Mouse (Mus musculus): ENCODE results near the gene Glb1. TPM values are rescaled to one million over a fixed set of nuclear protein-coding genes. Genes with fewer than 3 reads are reported as not detected.

The Glb1 gene
- polyA plus RNA-seq, 1 experiment from 2014 or later, result 25.0 TPM

- Histone ChIP-seq H3K27ac (no peak overlapping the region), H3K4me1 (replicated peaks) (no peaks in the 10 kb centered on the region), H3K9ac (replicated peaks) (no peak overlapping the region), H3K27me3 (no peaks in the 10 kb centered on the region), H3K4me3 (replicated peaks) (no peak overlapping the region), H3K36me3 (peaks cover 13% of the 10 kb centered on the region; the same call in 1 of the 2 replicates), H3K4me2 (no peak overlapping the region), H3K9me3 (no peaks in the 10 kb centered on the region)
- ATAC-seq (ENCODE audit: insufficient number of reproducible peaks, insufficient read depth, low FRiP score, low TSS enrichment, low read depth), result no peak
- WGBS, result 91% methylated on average over 8 of the region's 8 CpGs
These were observed 46.0 kb downstream of the Glb1 start for GRCm38 (mm10) chr9:114446887-114447286.

GRCm38 (mm10) chr9:114448700-114449099 is 47.8 kb downstream of the Glb1 start:
- Histone ChIP-seq H3K4me2 (no peak overlapping the region), H3K9me3 (no peaks in the 10 kb centered on the region), H3K4me3 (replicated peaks) (no peak overlapping the region), H3K9ac (replicated peaks) (no peak overlapping the region), H3K36me3 (peaks cover 5% of the 10 kb centered on the region; the same call in 1 of the 2 replicates), H3K27ac (no peak overlapping the region), H3K27me3 (no peaks in the 10 kb centered on the region), H3K4me1 (replicated peaks) (no peaks in the 10 kb centered on the region)
- WGBS, result 66% methylated on average over 5 of the region's 5 CpGs
- ATAC-seq (ENCODE audit: insufficient number of reproducible peaks, insufficient read depth, low FRiP score, low TSS enrichment, low read depth), result no peak

- H3K4me1 ChIP-seq (replicated peaks), result no peaks in the 10 kb centered on the region
- no peak overlapping the region for H3K27ac ChIP-seq
- no peaks in the 10 kb centered on the region for H3K27me3 ChIP-seq
- no peak overlapping the region for H3K4me2 ChIP-seq
- peaks cover 5% of the 10 kb centered on the region; the same call in 1 of the 2 replicates for H3K36me3 ChIP-seq
- H3K4me3 ChIP-seq (replicated peaks), result no peak overlapping the region
- H3K9me3 ChIP-seq, result no peaks in the 10 kb centered on the region
- ATAC-seq (ENCODE audit: insufficient number of reproducible peaks, insufficient read depth, low FRiP score, low TSS enrichment, low read depth), result no peak
- H3K9ac ChIP-seq (replicated peaks), result no peak overlapping the region
- 85% methylated on average over 13 of the region's 13 CpGs for WGBS
These were observed 48.4 kb downstream of the Glb1 start for GRCm38 (mm10) chr9:114449120-114449754.

GRCm38 (mm10) chr9:114451615-114452014 is 50.7 kb downstream of the Glb1 start:
- Histone ChIP-seq H3K4me3 (replicated peaks) (no peak overlapping the region), H3K4me2 (no peak overlapping the region), H3K27me3 (no peaks in the 10 kb centered on the region), H3K27ac (no peak overlapping the region), H3K9ac (replicated peaks) (no peak overlapping the region), H3K36me3 (peaks cover 15% of the 10 kb centered on the region), H3K4me1 (replicated peaks) (no peaks in the 10 kb centered on the region), H3K9me3 (no peaks in the 10 kb centered on the region)
- 89% methylated on average over 7 of the region's 7 CpGs for WGBS
- no peak for ATAC-seq (ENCODE audit: insufficient number of reproducible peaks, insufficient read depth, low FRiP score, low TSS enrichment, low read depth)

- ATAC-seq (ENCODE audit: insufficient number of reproducible peaks, insufficient read depth, low FRiP score, low TSS enrichment, low read depth), result no peak
- H3K9ac ChIP-seq (replicated peaks), result no peak overlapping the region
- H3K27ac ChIP-seq, result no peak overlapping the region
- no peaks in the 10 kb centered on the region for H3K9me3 ChIP-seq
- H3K27me3 ChIP-seq, result no peaks in the 10 kb centered on the region
- H3K36me3 ChIP-seq, result peaks cover 16% of the 10 kb centered on the region
- no peak overlapping the region for H3K4me2 ChIP-seq
- no peaks in the 10 kb centered on the region for H3K4me1 ChIP-seq (replicated peaks)
- no peak overlapping the region for H3K4me3 ChIP-seq (replicated peaks)
- 88% methylated on average over 6 of the region's 6 CpGs for WGBS
These were observed 51.5 kb downstream of the Glb1 start for GRCm38 (mm10) chr9:114452418-114452817.

- Histone ChIP-seq H3K4me1 (replicated peaks) (no peaks in the 10 kb centered on the region), H3K9ac (replicated peaks) (no peak overlapping the region), H3K27me3 (no peaks in the 10 kb centered on the region), H3K4me2 (no peak overlapping the region), H3K4me3 (replicated peaks) (no peak overlapping the region), H3K9me3 (no peaks in the 10 kb centered on the region), H3K27ac (no peak overlapping the region), H3K36me3 (peaks cover 31% of the 10 kb centered on the region)
- no peak for ATAC-seq (ENCODE audit: insufficient number of reproducible peaks, insufficient read depth, low FRiP score, low TSS enrichment, low read depth)
- WGBS, result 65% methylated on average over 2 of the region's 2 CpGs
These were observed 54.5 kb downstream of the Glb1 start for GRCm38 (mm10) chr9:114455420-114455819.

- 83% methylated on average over 3 of the region's 3 CpGs for WGBS
- no peak for ATAC-seq (ENCODE audit: insufficient number of reproducible peaks, insufficient read depth, low FRiP score, low TSS enrichment, low read depth)
- H3K9ac ChIP-seq (replicated peaks), result no peak overlapping the region
- H3K9me3 ChIP-seq, result no peaks in the 10 kb centered on the region
- H3K36me3 ChIP-seq, result peaks cover 57% of the 10 kb centered on the region
- no peak overlapping the region for H3K4me3 ChIP-seq (replicated peaks)
- no peaks in the 10 kb centered on the region for H3K27me3 ChIP-seq
- no peaks in the 10 kb centered on the region for H3K4me1 ChIP-seq (replicated peaks)
- no peak overlapping the region for H3K4me2 ChIP-seq
- no peak overlapping the region for H3K27ac ChIP-seq
These were observed 57.6 kb downstream of the Glb1 start for GRCm38 (mm10) chr9:114458436-114458835.

GRCm38 (mm10) chr9:114462569-114462968 is 61.7 kb downstream of the Glb1 start:
- Histone ChIP-seq H3K27ac (no peak overlapping the region), H3K36me3 (peaks cover 66% of the 10 kb centered on the region), H3K27me3 (no peaks in the 10 kb centered on the region), H3K4me2 (no peak overlapping the region), H3K4me1 (replicated peaks) (no peaks in the 10 kb centered on the region), H3K4me3 (replicated peaks) (no peak overlapping the region), H3K9ac (replicated peaks) (no peak overlapping the region), H3K9me3 (no peaks in the 10 kb centered on the region)
- no peak for ATAC-seq (ENCODE audit: insufficient number of reproducible peaks, insufficient read depth, low FRiP score, low TSS enrichment, low read depth)
- 91% methylated on average over 7 of the region's 7 CpGs for WGBS

GRCm38 (mm10) chr9:114465442-114465841 is 64.6 kb downstream of the Glb1 start:
- no peak for ATAC-seq (ENCODE audit: insufficient number of reproducible peaks, insufficient read depth, low FRiP score, low TSS enrichment, low read depth)
- no peaks in the 10 kb centered on the region for H3K27me3 ChIP-seq
- H3K9ac ChIP-seq (replicated peaks), result no peak overlapping the region
- H3K4me3 ChIP-seq (replicated peaks), result no peak overlapping the region
- H3K36me3 ChIP-seq, result peaks cover 56% of the 10 kb centered on the region
- H3K9me3 ChIP-seq, result no peaks in the 10 kb centered on the region
- WGBS, result 81% methylated on average over 6 of the region's 6 CpGs
- no peaks in the 10 kb centered on the region for H3K4me1 ChIP-seq (replicated peaks)
- no peak overlapping the region for H3K27ac ChIP-seq
- H3K4me2 ChIP-seq, result no peak overlapping the region

GRCm38 (mm10) chr9:114466871-114467270 is 66.0 kb downstream of the Glb1 start:
- Histone ChIP-seq H3K9me3 (no peaks in the 10 kb centered on the region), H3K9ac (replicated peaks) (no peak overlapping the region), H3K4me1 (replicated peaks) (no peaks in the 10 kb centered on the region), H3K27me3 (no peaks in the 10 kb centered on the region), H3K4me3 (replicated peaks) (no peak overlapping the region), H3K4me2 (no peak overlapping the region), H3K36me3 (peaks cover 45% of the 10 kb centered on the region), H3K27ac (no peak overlapping the region)
- WGBS, result 88% methylated on average over 7 of the region's 7 CpGs
- no peak for ATAC-seq (ENCODE audit: insufficient number of reproducible peaks, insufficient read depth, low FRiP score, low TSS enrichment, low read depth)

- Histone ChIP-seq H3K36me3 (peaks cover 32% of the 10 kb centered on the region), H3K4me1 (replicated peaks) (no peaks in the 10 kb centered on the region), H3K4me2 (no peak overlapping the region), H3K9ac (replicated peaks) (no peak overlapping the region), H3K9me3 (no peaks in the 10 kb centered on the region), H3K4me3 (replicated peaks) (no peak overlapping the region), H3K27ac (no peak overlapping the region), H3K27me3 (no peaks in the 10 kb centered on the region)
- ATAC-seq (ENCODE audit: insufficient number of reproducible peaks, insufficient read depth, low FRiP score, low TSS enrichment, low read depth), result no peak
- 71% methylated on average over 5 of the region's 5 CpGs for WGBS
These were observed 67.3 kb downstream of the Glb1 start for GRCm38 (mm10) chr9:114468217-114468616.

- peaks cover 31% of the 10 kb centered on the region for H3K36me3 ChIP-seq
- H3K4me2 ChIP-seq, result no peak overlapping the region
- no peaks in the 10 kb centered on the region for H3K9me3 ChIP-seq
- WGBS, result 96% methylated on average over 4 of the region's 4 CpGs
- no peaks in the 10 kb centered on the region for H3K27me3 ChIP-seq
- no peak for ATAC-seq (ENCODE audit: insufficient number of reproducible peaks, insufficient read depth, low FRiP score, low TSS enrichment, low read depth)
- H3K27ac ChIP-seq, result no peak overlapping the region
- no peaks in the 10 kb centered on the region for H3K4me1 ChIP-seq (replicated peaks)
- no peak overlapping the region for H3K4me3 ChIP-seq (replicated peaks)
- H3K9ac ChIP-seq (replicated peaks), result no peak overlapping the region
These were observed 67.8 kb downstream of the Glb1 start for GRCm38 (mm10) chr9:114468701-114469100.

Measured in limb, embryonic 12.5 days (tissue).